Mouse (Mus musculus): Measurements from ENCODE around the gene Mterf4.
"Not testable (repeated sequence)": the region's sequence is repeated elsewhere in the genome, so short reads cannot be mapped to it uniquely, and the experiment has no call there.

Gene Mterf4

GRCm38 (mm10) chr1:93305581-93306337 is at the start of gene Mterf4:
Gene Mterf4 (minus strand): TSS chr1:93305915.
- DNase-seq: peak; percentile 81

- DNase-seq: no peak
These were observed 47.0 kb upstream of the Mterf4 start for GRCm38 (mm10) chr1:93352724-93353123.

GRCm38 (mm10) chr1:93349701-93350100 is 44.0 kb upstream of the Mterf4 start:
- no peak for DNase-seq

DNA sequence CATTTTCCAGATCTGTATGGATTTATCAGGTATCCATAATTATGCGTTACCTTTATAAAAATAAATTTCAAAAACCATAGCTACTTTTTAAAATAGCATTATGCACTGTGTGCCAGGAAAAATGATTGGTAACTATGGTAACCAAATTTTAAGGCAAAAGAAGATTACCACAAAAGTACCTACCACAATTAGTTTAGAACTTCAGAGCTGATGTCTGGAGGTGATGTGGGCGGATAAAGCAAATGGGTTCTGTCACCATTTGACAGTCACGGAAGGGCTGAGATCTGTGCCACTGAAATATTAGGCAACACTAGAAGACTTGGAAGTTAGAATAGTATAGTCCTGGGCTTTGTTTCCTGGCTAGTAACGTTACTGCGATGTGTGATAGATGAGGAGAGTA is 41.5 kb upstream of the Mterf4 start:
- DNase-seq: no peak

DNA sequence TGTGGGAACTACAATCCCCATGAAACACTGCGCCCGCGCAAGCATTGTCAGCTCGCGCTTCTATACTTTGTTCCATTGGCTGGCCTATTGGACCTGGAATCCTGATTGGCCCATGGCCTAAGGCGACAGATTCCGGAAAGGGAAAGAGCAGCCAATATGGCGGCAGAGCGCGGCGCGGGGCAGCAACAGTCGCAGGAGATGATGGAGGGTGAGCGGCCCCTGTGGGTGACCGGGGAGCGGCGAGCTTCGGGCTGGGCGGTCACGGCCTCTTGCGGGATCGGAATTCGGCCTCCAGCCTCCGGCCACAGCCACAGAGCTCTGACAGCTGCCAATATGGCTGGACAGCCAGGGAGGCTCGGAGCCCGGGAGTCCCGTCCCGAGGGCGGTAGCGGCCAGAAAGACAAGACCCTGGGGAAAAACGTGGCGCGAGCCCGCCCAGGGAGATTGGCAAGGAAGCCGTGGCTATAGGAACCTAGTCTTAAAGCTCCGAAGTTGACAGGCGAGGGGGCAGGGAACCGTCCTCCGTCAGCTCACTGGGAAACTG is 37.9 kb upstream of the Mterf4 start:
- peak; percentile 93 for DNase-seq

- DNase-seq: peak; percentile 94
These were observed 37.2 kb upstream of the Mterf4 start, which contains the start of the genes Ppp1r7 and Pask for GRCm38 (mm10) chr1:93342648-93343503. Gene Ppp1r7 (plus strand): TSS chr1:93342854. Gene Pask (minus strand): TSS chr1:93343482.

- DNase-seq: no peak
These were observed 28.9 kb upstream of the Mterf4 start for GRCm38 (mm10) chr1:93334621-93335020.

GRCm38 (mm10) chr1:93326446-93326845 is 20.7 kb upstream of the Mterf4 start:
- no peak for DNase-seq

- DNase-seq: no peak
These were observed 18.3 kb upstream of the Mterf4 start for GRCm38 (mm10) chr1:93323973-93324372.

DNA sequence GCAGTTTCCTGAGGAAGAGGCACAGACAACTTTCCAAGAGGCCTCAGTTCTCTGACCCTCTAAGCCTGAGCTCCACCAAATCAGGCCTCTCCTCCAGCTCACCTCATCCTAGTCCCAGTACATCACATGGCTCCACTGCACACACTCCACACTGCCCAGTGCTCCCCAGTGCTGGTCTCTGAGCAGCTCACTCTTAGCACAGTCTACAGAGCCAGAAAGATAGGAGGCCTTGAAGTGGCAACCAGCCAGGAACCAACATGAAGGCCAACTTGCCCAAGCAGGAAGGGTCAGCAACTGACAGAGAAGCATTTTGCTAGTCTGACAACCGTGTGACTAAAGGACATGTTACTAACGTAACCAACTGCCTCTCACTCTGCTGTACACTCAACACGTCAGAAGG is 5.1 kb downstream of the Mterf4 start:
- DNase-seq: no peak

DNA sequence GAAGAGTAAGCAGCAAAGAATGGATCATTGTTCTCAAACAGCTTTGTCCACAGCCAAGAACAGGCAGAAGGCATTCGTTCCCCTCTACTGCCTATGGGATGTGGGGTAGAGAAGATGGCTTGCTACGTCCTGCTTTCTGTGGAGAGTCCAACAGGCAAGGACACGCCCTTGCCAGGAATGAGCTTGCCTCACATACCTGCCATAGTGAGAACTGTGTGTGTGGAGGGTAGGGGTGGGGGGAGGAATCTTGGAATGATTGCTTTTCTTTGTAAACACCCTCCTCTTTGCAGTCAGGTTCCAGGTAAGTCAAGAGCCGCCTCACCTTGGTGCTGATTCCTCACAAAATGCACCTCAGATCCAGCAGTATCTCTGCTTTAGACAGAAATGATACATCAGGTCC is 5.9 kb downstream of the Mterf4 start:
- DNase-seq: no peak

DNA sequence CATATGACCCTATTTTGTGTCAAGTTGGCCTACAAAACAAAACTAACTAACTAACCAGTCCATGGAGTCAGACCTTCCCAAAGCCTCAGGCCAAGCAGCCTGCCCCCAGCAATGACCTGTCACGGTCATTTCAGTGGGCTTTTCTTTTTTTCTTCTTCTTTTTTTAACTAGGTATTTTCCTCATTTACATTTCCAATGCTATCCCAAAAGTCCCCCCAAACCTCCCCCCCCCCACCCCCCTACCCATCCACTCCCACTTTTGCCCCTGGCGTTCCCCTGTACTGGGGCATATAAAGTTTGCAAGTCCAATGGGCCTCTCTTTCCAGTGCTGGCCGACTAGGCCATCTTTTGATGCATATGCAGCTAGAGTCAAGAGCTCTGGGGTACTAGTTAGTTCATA is 11.2 kb downstream of the Mterf4 start:
- DNase-seq: not testable (repeated sequence)

DNA sequence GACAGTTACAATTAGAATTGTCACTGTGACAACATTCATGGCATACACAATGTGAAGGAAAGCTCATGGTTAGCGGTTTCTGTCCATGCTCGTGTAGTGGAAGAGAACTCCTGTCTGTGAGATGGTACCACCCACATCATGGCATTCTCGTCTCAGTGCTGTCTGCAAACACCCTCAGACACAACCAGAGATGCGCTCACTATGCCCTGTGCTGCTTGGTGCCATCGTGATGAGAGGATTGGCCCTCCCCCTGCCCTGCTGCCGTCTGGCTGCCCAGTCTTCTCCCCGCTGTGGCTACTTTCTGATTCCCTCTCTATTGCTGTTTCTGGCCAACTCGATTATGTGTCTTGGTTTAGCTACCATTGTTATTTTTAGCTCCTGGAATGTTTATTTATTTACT is 13.7 kb downstream of the Mterf4 start:
- no peak for DNase-seq

GRCm38 (mm10) chr1:93291591-93291990 is 14.1 kb downstream of the Mterf4 start:
- no peak for DNase-seq

DNA sequence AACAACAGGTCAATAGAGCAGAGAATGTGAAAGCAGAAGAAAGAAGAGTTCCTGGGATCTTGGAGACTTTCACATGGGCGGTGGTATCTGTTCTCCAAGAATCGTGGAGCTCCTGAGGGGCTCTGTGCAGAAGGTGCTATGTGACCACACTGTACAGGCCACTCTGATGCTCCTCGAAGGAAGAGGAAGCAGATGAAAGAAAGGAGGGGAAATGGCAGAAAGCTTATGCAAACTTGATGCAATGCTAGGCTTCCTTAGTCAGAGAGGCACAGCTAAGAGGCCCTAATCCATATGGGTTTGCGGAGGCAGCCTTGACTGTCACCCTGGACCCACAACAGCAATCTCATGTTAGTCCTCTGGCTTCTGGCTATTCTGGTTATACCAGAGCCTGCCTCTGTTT is 14.8 kb downstream of the Mterf4 start:
- DNase-seq: no peak

- no peak for DNase-seq
These were observed 16.0 kb downstream of the Mterf4 start for GRCm38 (mm10) chr1:93289678-93290214.

DNA sequence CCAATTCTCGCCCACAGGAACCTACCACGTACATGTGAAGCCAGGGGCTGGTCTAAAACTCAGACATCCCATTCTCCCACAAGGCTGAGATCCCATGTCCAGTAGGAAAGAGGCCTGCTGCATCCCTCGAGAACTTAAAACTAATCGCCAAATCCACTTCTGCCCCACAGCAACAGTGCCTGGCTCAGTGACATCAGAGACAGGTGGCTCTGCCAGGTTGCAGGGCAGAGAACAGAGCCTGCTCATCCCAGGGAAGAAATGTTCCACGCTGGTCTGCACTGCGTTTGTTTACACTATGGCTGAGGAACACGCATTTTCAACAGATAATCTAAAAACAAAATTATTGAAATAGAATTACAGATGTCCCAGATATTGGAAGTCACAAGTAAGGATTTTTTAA is 28.7 kb downstream of the Mterf4 start:
- DNase-seq: no peak

- DNase-seq: no peak
These were observed 30.2 kb downstream of the Mterf4 start for GRCm38 (mm10) chr1:93275561-93275960.

- DNase-seq: peak; percentile 60
These were observed 33.3 kb downstream of the Mterf4 start for GRCm38 (mm10) chr1:93272409-93272821.

DNA sequence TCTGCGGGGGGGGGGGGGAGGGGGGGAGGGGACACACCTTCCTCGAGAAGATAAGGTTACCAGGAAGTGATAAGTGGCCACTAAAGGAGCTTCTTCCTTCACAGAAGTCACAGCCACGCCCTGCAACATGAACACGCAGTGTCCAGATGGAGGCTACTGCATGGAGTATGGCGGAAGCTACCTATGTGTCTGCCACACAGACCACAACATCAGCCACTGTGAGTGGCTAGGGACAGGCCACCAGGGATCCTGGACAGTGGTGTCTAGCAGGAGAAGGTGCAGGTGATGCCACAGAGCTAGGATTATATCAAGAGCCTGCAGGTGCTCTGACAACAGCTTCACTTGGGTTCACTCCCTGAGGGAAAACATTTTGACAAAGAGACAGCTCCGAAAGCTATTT is 34.0 kb downstream of the Mterf4 start:
- no peak for DNase-seq

GRCm38 (mm10) chr1:93270516-93271240 is 35.0 kb downstream of the Mterf4 start:
- no peak for DNase-seq

- DNase-seq: no peak
These were observed 37.5 kb downstream of the Mterf4 start for GRCm38 (mm10) chr1:93268246-93268645.

DNA sequence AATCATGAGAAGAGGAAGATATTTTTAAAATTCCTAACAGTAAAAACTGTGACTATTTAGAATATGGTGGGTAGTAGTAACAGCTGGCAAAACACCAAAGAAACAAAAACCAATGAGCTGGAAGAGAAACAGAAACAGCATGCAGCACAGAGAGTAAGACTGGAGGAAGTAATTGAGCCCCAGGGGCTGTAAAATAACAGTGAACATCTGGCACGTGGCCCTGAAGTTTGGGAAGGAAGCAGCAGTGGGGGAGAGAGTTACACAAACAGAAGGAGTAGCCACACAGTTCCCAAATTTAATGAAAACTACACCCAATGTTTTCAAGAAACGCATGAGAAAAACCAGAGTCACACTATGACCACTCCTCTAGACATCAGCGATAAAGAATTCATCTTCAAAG is 38.5 kb downstream of the Mterf4 start:
- DNase-seq: no peak

Data from liver (tissue).